Mouse (Mus musculus) fat pad, adult 2 months (tissue): ENCODE results near the gene Stoml2.

Source experiments
- DNase-seq: peaks from one replicate; pipeline ENCODE4 v3.0.0-alpha.2; 2011; ENCODE audit warnings: low read depth, low spot score; ENCODE audit errors: extremely low read depth

The Stoml2 gene

DNA sequence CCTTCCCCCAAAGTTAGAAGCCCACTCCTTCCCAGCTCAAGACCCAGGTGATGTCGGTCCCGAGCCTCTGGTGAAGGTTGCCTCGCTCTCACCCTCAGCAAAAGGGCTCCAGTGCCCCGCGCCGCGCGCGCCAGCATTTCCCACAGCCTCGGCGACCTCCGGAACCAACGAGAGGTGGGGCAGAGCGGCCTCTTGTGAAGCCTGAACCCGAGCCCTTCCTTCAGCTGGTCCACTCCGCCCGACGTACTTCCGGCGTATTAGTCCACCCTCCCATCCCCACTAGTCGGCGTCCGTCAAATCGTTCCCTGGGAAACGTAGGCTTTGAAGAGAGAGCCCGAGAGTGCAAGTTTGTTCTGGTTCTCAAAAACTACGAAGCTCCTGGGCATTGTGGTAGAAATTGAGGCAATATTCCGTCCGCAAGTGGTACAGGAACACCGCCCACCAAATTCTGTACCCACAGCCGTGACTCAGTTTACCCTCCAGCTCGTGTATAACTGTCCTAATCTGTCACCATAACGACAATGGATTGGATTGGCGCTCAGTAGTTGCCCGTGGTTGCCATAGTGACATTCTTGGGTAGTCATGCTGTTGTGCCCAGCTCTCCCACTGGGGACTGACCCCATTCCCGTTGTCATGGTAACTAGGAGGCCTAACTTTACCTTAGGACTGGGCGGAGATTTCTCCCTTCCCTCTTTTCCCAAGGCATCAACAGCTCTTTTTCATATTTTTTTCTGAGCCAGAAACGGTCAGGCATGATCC is at the start of gene Stoml2:
Gene Stoml2 (minus strand): TSS at position 474 of the 759 bp plus-strand sequence.
- DNase-seq = no peak

- DNase-seq = no peak
Observed at GRCm38 (mm10) chr4:43078071-43078718, 46.7 kb upstream of the Stoml2 start.

DNA sequence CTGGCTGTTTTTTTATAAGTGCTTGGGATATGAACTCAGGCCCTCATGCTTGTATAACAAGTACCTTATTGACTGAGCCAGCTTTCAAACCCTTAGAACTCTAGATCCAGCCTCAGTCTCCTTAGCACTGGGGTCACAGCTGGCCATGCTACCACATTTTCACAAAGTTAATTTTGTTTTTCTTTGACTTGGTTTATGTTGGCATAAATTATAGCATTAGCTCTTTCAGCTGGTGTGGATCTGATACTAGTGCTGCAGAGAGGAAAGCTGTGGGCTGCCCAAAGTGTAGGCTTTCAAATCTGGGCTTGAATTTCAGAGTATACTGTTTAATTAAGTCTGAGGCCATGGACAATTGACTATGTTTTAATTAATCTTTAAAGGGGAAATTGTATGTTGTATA is 43.4 kb upstream of the Stoml2 start:
- DNase-seq = no peak

- DNase-seq = no peak
Observed at GRCm38 (mm10) chr4:43065471-43065870, 34.0 kb upstream of the Stoml2 start.

GRCm38 (mm10) chr4:43060286-43060685 is 28.8 kb upstream of the Stoml2 start:
- DNase-seq = no peak

DNA sequence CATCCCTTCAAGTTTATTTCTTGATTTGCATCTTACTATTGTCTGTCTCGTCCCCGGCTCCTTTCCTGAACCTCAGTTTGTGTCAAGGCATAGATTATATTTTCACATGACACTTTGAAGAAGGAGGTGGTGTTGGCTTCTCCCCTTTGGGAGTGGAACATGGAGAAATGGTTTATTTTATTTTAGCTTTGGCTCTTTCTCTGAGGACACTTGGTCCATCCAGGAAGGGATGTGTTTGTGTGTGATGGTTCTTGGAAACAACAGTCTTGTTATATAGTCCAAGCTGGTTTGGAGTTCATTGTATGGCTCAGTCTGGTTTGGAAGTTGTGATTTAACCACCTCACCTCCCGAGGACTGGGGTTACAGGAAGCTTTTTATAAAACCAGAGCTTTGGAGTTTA is 28.2 kb upstream of the Stoml2 start:
- DNase-seq = no peak

DNA sequence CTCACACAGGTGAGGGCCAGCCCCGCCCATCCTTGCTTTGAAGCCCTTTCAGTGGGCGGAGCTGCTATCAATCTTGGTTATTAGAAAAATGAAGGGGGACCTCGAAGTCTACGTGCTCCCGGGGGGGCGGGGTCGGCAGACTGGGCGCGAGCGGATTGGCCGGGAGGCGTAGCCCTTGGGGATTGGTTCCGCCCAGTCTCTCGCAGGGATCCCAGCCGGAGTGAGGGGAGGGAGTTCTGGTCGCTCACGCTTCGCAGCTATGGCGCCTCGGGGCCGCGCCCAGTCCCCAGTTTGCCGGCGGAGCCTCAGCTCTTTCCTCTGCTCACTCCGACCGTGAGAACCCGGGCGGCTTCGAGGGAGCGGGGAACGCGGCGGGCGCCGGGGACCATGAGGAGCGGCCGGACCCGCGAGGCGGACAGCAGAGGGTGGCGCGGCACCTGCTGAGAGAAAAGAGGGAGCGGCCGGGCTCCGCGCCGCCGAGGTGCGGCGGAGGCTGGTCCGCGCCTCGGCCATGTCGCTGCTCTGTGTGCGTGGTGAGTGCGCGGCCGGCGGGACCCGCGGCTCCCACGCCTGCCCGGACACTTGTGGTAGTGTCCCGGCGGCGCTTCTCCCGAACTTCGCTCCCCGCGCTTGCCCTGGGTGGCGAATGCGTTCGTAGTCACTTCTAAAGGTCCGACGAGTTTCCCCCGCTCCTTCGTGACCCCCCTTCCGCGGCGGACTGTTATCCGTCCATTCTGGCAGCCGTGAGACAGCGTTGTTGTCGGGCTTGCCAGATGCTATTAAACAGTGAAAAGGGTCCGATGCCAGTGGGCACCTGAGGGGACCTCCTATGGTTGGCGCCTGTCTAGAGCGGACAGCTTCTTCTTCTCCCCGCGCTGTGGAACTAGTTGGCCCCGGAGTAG is 27.5 kb upstream of the Stoml2 start, which contains the start of gene Unc13b:
Gene Unc13b (plus strand): TSS at position 201 of the 902 bp plus-strand sequence.
- peak; percentile 77 for DNase-seq

- no peak for DNase-seq
Observed at GRCm38 (mm10) chr4:43058392-43058752, 26.9 kb upstream of the Stoml2 start.

- DNase-seq = peak; percentile 96
Observed at GRCm38 (mm10) chr4:43057654-43058053, 26.1 kb upstream of the Stoml2 start.

DNA sequence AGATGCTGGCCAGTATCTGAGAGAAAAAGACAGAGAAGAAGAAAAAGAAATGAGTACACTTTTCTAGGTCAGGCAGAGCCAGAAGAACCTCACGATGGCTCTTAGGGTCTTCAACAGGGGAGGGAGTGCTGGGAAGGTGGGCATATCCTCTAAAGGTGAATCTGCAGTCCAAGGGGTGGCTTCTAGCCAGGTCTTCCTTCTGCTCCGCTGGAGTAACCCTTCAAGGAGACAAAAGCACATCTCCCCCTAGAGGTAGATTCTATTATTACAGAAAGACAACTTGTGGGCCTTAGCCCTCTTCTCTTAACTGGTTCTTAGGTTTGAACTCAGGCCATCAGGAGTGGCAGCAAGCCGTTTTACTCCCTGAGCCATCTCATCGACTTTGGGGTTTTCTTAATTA is 21.1 kb upstream of the Stoml2 start:
- no peak for DNase-seq

- no peak for DNase-seq
Observed at GRCm38 (mm10) chr4:43047231-43047630, 15.7 kb upstream of the Stoml2 start.

- no peak for DNase-seq
Observed at GRCm38 (mm10) chr4:43046607-43047006, 15.1 kb upstream of the Stoml2 start.

DNA sequence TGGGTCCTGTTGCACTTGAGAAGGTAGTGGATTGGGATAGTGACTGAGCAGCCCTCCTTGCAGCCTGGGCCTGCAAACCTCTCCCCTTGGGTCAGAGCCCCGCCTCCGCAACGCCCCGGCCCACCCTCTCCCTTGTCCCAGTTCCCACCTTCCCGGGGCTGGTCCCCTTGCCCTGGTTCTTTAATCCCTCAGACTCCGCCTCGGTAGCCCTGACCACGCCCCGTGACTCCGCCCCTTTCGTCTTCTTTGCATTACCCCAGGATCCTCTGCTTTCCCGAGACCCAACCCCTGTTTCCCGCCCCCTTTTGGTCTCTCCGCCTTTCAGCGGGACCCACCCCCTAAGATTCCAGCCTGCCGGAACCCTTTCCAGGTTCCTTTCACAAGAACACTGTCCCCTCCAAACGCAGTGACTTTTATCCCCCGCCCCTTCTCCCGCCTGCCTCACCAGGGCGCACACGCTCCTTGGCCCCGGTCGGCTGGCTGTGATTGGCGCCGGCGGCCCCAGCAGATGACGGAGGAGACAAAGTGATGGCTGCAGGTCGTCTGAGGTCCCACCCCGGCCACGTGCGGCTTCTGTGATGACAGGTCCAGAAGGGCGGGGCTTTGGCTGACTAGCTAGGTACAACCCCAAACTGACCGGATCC is 14.3 kb upstream of the Stoml2 start, which contains the start of gene Fam214b:
Gene Fam214b (minus strand): TSS at position 562 of the 644 bp plus-strand sequence.
- peak; percentile 73 for DNase-seq

DNA sequence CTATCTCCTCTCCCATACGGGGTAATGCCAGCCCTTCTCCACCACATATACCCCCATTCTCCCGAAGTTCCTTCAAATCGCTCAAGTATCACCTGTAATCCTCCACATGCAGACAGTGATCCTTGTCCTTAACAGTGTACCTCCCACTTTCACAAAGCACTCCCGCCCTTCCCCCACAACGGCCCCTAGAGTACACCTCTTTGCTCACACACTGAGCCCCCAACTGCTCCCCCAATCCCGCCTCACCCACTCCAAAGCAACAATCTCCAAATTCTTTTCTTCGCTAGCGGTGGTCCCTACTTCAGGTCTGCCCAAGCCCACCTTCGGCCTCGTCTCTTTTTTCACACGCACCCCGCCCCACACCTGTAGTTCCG is 13.8 kb upstream of the Stoml2 start:
- DNase-seq = no peak

GRCm38 (mm10) chr4:43044673-43045072 is 13.2 kb upstream of the Stoml2 start:
- no peak for DNase-seq

GRCm38 (mm10) chr4:43043644-43044357 is 12.3 kb upstream of the Stoml2 start:
- no peak for DNase-seq

DNA sequence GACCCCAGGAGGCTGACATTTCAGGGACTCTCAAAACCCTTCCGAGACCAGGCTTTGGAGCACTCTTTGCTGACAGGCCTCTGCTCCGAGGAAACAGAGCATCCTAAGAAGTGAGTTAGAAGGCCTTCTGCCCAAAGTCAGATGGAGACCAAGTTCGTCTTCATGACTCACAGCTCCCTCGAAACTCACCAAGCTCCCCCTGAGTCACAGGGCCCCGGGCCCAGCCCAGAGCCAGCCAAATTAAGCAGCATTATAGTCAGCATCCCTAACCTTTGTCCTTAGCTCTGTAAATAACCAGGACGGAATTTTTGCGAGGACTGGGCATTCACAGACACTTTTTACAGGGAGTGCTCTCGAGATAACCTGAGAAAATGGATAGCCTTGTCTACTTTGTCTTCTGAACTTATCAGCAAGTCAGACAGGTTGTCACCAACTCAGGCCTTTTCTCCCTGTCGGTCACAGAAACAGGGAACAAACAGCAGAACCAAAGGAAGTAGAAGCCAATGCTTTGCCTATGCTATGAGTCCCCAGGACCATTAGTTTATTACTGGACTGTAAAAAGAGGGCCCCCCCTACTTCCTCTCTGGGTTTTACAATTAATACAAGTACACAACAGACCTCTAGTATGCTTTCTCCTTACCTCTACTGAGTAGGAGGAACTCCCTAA is 9.5 kb upstream of the Stoml2 start:
- no peak for DNase-seq

DNA sequence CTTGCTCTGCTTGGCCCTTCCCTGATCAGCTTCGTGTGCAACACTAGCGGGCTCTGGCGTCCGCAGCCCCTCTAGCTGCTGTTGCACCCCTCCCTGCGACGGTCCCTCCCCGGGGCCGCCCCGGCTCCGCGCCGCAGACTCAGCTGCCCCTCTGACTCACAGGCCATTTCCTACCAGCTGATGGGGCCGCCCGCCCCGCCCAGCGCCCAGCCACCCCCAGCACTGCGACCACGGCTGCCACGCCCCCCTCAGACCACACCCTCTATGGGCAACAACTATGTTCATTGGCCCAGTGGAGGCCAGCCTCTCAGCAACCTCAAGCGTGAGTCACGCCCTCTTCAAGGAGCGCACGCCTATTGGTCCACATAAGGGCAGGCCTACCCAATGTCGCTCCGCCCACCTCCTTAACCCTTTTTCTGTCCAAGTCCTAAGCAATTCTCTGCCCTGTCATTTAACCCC is 8.6 kb upstream of the Stoml2 start:
- peak; percentile 89 for DNase-seq

- no peak for DNase-seq
Observed at GRCm38 (mm10) chr4:43039609-43040008, 8.1 kb upstream of the Stoml2 start.
